Mouse (Mus musculus) urinary bladder, postnatal 25 days (tissue): ENCODE measurements around the gene Csrp2.

Experiments
- DNase-seq: peaks from one replicate; pipeline ENCODE4 v3.0.0; 2022; ENCODE audit warnings: low spot score

Gene Csrp2

DNA sequence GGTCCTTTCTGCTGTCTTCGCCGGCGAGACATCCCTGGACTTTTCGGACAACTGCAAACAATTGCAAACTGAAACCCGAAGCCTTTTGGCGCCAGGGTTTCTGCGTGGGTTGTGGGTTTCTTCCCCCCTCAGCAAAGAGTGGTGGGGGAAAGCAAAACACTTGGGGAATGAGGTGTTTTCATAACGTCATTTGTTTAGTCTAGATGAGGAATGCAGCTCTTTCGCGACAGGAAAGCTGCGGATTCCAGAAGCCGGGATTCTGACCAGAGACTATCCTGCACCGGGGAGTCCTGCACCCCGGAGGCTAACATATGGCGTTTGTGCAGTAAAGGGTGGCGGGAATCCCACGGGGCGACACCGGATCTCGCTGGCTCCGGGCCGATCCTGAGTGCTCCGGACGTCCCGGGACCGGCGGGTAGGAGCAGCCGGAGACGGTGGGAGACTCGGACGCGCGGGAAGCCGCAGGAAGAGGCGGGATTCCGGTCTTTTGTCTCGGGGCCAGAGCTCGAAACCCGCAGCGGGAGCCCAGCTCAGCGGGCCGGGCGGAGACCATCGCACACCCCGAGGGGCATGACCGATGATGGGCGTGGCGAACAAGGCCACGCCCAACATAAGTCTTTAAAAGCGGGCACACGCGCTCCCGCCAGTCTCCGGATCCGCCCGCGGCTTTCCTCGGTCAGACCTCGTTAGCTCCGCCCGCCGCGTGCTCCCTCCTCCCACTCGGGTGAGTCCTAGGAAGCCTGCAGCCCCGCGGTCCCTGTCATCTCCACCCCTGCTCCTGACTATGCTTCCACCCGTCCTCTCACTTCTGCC is at the start of gene Csrp2:
Gene Csrp2, plus strand, starts transcription at position 259 of the 813 bp plus-strand sequence.
- DNase-seq = peak; percentile 87

DNA sequence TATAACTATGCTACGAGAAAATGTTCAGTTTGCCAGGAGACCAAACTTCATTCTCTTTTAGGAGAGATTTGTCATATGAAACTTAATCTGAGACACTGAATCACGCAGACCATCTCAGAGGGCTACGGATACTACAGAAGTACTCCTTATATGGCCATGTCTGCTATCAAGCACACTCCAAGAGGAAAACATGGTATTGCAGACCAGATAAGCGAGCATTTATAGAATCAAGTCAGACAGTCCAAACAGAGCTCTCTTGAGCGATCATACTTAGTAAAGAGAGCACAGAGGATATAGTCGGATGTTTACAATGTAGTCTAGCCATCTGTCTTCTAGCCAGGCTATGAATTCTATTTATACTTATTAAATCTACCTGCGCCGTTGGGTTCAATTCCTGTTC is 44.7 kb upstream of the Csrp2 start:
- no peak for DNase-seq

DNA sequence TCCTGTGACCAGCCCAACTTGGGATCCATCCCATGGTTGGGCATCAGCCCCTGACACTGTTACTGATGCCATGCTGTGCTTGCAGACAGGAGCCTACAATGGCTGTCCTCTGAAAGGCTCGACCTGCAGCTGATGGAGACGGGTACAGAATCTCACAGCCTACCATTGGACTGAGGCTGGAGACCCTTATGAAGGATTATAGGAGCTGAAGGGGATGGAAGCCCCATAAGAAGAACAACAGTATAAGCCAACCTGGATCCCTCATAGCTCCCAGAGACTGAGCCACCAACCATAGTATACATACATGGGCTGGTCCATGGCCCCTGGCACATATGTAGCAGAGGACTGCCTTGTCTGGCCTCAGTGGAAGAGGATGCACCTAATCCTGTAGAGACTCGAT is 42.6 kb upstream of the Csrp2 start:
- DNase-seq = no peak

DNA sequence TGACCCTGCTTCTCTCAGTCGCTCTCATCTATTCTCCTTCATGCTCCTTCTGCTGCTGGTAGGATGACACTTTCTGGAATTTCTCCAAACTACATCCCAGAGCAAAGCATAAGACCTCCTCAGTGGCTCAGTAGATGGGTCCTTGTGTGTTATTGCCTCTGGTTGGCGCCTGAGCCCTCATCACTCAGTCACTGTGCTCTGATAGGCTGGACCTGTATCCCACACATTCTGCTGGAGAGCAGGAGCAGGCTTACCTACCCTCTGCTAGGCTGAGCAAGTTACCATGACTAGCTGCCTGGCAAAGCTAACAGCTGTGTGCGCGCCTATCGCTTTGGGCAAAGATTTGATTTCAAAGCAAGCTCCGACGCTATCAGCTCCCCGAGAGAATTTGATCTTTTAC is 41.7 kb upstream of the Csrp2 start:
- DNase-seq = no peak

DNA sequence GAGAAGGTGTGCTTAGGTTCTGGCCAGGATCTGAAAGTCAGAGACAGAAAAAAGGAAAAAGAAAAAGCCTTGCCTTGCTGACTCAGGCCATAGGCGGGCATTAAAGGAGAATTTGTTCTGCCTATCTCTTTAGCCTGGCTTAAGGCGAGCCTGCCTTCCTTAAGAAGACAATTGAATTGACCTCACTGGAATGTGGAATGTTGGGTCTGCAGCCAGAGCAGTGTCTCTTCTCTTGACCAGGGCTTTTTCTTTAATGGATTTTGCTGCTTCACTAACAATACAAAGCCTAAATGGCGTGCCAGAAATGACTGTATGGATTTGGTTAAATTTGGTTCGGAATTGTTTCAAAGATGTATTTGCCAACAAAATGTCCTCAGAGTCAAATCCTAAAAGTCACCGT is 40.9 kb upstream of the Csrp2 start:
- DNase-seq = no peak

DNA sequence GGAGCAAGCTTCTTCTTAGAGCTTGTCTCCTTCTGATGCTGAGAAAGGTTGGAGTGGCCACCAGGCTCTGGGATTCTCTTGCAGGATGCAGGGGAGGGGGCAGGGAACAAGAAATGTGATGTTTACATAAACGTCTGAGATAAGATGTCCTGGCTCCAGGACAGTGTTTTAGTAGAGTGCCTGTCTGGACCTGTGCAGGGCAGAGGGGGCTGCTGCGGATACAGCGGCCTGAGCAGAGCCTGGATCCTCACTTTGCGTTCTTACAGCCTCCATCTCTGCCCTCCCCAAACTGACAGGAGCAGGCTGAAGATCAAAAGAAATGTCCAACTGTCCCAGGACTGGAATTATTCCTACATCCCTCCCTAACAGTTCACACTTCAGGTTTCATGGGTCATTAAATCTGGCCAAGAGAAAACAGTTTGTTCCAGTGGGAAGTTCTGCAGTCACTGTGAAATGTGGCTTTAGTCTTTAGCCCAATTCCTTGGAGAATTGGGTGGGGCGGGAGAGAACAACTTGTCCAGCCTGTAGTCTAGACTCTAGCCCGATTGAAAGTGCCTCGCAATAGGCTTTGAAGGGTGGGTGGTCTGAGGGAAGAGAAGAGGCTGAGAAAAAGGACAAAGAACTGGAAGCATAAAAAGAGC is 40.0 kb upstream of the Csrp2 start:
- no peak for DNase-seq

DNA sequence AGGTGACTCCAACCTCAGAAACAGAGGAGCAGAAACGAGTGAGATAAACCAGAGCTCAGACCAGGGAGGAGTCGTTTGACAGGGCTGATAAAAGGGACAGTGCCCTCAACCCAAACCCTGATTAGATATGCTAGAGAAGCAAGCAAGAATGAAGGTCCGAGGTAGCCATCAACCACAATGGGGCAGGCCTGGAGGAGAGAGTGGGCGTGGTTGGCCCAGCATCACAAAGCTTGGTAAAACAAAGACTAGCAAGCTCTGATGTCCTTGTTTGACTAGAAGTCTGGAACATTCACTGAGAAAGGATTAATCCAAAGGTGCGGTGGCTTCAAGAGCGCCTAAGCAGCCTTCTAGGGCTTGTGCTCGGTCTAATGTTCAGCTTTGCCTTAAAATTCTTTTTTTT is 38.2 kb upstream of the Csrp2 start:
- DNase-seq = no peak

DNA sequence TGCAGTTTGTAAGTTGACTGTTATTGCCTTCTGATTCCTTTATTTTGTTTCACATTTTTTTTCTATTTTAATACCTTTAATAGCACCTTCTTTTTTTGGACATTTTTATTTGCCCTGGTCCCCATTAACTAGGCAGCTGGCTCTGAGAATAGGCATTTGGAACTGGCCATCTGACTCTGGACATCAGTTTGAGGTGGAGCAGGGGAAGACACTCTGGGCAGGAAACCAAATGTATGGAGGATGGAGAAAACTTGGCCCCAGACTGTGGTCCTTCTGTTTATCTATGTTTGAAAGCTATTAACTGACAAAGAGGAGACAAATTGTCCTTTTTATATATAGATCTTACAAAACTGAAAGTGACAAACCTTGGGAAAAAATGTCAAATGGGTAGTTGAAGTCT is 36.9 kb upstream of the Csrp2 start:
- DNase-seq = no peak

DNA sequence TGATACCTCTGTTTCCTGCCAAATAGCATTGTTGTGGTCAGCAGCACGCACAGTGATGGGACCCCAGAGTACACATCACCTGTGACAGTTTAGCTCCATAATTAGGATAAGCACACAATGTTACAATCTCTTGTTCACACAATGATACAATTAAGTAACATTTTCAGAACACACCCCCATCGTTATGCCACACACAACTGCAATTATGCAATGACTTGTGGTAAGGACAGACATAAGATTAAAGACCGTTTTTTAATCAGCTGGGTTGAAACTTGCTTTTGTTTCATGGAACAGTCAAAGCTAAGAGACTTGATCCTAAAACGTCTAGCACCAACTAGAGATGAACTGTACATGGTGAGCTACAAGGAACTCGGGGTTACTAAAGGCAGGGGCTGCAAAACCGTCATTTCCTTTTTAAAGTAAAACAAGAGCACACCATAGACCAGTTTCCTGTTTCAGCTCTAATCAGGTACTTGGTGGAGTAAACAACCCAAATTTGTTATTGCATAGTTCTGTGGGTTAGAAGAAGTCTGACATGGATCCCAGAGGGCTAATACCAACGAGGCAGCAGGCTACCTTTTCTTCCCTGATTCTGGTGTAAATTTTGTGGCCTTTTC is 28.8 kb upstream of the Csrp2 start:
- no peak for DNase-seq

DNA sequence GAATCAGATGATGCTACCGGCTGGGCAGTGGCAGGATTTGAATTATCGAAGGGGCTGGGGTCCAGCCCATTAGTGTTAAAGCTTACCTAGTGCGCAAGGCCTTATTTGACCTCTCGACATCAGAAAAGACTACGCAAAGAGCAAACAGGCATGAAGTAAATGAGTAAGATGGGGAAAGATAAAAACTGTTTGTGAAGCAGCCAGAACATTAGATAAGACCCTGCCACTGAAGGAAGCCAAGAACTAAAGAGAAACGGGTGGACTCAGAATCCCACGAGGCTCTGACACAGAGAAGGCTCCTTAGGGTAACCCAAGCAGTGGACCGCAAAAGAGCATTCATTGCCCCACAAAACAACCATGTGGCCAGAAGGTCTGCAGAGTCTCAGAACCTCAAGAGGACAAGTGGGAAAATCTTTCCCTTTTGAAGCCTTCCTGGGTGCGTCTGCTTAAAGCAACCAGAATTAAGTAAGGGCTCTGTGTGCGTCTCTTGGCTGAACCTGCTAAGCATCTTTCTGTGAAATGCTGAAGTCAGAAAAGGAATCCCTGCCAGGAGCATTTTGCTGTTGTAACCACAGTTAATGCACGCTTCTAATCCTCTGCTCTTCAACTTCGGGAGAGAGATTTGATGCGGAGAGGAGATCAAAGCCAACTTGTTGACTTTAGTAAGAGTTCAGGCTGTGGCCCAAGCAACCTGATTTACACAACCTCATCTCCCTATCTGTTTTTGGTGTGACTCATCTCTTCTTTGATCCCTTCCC is 19.7 kb upstream of the Csrp2 start:
- no peak for DNase-seq

DNA sequence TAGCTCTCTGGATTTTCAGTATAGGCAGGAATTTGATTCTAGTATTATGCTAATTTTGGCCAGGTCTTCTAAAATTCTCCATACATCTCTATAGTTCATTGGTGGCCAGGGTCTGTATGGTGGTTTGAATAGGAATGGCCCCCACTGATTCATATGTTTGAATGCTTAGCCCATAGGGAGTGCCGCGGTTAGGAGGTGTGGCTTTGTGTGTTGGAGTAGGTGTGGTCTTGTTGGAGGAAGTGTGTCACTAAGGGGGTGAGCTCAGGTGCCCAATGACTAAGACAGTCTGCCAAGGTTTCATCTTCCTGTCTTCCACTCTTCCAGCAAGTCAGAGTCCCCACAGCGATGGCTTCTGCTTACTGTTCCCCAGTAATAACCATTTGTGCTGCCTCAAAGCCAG is 15.7 kb upstream of the Csrp2 start:
- no peak for DNase-seq

DNA sequence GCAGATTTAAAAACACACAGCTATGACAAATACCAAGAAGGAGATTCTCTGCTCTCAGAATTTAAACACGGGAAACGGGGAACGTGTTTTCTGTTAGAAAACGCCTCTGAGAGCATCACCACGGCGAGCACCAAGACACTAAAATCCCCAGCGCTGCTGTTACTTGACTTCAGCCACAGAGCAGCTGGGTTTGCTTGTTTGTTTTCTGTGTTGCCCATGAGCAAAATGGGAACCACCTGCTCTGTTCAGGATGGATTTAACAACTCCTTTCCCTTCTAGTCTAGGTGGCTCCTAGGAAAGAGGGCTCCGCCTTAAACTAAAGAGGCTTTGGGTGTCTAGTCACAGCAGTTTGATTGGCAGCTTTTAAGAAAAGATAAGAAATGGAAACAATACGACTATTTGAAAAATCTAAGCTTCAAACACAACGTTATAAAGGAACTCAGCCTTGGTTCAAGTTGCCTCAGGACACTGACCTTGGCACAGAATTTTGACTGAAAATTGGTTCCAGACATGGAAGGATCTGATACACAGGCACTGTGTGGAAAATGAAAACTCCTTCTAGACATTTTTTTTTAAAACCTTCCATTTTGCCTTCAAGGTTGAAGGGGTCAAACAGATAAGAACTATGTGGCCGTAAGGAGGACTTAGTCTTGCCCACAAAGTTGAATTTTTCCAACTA is 2.8 kb upstream of the Csrp2 start:
- no peak for DNase-seq

DNA sequence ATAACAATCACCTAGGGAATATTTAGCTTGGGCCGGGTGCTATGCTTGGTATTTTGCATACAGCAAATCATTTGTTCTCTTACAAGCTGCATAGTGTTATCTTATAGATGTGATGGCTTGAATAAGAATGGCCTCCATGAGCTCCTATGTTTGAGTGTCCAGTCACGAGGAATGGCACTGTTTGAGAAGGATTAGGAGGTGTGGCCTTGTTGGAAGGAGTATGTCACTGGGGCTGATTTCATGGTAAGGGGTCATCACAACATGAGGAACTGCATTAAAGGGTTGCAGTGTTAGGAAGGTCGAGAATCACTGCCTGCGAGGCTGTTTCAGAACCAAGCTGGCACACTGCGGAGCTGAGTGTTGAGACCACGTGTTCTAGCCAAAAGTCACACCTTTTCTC is 2.1 kb upstream of the Csrp2 start:
- no peak for DNase-seq

DNA sequence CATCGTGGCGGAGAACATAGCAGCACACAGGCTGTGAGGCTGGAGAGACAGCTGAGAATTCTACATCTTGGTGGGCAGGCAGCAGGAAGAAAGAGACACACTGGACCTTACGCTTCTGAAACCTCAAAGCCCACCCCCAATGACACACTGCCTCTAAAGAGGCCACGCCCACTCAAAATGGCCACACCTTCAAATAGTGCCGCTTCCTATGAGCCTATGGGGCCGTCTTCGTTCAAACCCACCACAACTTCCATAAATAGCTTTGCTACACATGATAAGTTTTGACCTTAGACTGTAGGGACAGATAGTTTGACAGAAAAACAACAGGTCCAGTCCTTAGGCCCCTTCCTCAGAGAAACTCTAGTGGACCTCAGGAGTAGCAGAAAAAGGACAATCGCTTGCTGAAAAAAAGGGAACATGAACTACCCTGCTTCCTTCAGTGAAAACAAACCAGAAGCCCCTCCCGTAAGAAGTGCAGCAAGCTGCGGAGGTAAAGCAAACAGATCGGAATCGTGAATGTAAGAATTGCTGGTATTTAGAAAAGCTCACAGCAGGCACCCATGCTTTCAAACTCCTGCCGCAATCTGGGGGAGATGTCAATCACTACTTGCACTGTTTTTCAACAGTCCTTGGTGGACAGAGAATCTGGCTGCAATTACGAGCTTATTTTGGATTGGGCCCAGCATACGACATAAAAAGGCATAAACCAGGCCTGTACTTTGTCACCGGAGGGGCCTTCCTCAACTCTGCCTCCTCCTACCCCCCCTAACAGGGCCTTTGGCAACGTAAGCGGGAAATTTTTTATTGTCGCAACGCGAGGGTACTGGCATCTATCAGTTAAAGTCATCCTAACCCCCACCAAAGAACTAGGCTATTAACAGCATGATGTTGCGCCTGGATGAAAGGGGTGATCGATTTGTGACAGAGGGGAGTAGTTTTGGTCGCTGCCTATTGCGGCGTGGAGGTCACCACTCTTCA is 886 bp upstream of the Csrp2 start:
- no peak for DNase-seq

DNA sequence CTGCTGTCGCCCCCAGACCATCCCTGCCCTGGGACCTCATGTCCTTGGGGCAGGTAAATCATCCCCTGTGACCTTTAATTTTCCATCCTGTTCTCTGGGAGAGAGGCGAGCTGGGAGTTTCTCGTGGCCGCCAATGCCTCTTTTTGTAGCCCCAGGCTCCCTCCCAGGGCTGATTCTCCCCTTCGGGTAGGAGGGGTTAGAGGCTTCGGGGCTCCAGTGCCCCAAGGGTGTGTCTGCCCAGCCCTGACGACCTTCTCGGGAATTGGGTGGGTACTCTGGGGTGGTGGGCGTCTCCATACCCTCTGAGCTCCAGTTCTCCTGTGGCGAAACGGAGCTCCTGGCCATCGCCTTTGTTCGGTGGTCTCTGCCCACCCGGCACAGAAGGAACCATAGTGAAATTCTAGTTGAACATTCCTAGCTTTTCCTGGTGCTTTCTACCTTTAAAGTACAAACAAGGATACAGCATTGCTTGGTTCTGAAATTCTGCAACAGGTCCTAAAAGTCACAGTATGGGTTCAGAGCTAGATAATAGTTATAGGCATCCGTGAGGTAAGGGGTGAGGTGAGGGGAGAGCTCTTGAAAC is 870 bp downstream of the Csrp2 start:
- no peak for DNase-seq

DNA sequence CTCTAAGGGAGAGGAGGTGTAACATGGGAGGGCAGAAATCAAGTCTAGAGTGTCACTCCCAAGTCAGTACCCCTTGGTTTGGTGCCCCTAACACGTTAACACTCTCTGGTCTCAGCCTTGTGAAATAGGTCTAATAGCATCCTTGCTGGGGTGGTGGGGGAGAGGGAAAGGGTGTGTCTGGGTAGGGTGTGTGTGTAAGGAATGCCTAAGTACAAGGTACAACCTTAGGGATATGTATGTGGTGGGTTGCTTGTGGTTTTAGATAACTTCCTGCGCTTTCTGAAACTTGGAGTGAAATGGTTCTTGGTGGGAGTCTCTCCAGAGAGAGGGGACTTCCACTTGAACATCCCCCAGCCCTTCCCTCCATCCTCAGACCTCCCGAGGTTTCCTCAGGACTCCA is 2.3 kb downstream of the Csrp2 start:
- no peak for DNase-seq

DNA sequence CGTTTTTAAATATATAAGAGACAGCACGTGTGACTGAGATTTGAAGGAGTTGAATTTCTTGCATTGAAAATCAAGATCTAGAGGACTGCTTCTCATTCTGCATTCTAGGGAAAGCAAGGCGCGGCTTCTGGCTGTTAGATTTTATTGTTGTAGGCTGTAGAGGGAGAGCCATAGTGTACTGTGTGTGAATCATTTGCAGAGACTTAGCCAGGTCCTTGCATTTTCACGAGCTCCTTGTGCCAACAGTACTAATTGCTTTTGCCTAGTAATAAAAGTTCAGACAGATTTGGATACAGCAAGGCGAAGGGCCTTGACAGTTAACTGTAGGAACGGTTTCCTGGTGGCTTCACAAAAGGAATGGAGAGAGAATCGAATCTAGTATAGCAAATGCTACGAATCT is 3.0 kb downstream of the Csrp2 start:
- DNase-seq = no peak

DNA sequence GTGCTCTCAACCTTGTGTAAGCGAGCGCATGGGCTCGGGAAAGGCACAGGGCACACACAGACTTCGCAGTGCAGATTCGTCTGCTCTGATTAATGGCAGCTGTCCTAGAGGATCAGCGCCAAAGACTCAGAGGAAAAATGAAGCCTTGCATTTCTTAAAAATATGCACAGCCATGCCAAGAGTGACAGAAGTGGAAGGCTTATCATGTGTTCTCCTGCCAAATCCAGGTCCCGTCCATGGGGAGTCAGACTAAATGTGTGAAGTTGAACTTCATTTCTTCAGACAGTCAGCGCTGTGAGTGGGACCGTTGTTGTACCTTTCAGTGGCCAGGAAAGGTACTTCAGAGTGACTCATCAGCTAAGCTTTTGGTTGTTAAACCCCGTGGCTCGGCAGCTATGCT is 7.9 kb downstream of the Csrp2 start:
- no peak for DNase-seq

DNA sequence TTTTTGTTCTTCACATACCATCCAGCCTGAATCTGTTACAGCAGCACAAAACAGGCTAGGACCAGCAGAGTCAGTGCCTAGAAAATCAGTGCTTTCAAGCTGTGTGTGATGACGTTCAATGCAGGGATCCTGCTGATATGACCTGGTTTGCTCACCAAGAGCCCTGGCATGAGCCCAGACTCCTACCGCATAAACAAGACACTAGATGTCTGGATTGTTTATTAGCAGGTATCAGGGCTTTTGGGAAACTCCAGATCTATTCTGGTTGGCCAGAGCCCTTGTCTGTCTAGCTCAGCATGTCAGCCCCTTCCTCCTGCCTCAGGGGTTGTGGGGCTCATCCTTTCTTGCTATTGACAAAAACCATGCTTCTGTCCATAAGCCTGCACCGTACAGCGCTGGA is 10.2 kb downstream of the Csrp2 start:
- no peak for DNase-seq

DNA sequence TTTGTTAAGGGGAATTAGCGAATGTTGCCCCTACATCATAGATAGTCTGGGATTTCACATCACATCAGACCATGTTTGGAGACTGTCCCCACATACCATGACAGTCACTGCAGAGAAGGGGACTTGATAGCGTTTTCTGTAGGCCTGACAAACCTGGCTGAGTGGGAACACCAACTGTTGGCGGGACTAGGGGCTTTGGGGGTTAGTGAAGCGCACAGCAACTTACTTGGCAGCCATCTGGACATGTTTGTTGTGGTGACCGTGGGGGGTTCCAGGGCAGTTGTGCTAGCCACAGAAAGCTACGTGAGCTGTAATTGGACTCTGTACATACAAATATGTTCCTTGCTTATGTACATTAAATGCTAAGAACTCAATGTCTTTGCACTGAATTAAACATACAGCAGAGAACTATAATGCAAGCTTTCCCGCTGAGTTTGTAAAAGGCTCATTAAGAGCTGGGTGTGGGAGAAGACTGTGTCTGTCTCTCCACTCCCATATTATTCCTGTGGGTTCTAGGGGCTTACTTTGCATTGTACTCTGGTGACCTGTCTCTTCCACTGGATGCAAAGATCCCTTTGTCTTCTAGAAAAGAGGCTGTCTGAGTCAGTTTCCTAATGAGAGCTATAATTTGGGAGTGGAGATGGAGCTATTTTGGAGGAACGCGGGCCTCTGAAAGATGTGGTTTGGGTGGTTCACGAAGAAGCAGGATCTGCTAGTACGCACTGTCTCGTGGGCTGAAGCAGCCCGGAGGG is 11.7 kb downstream of the Csrp2 start:
- DNase-seq = no peak
